In genomic region chr16:18587847-18588737, GRCm38 (mm10) we compare ENCODE assay signal across 9 mouse cellular contexts. TPM values are rescaled to one million over a fixed set of nuclear protein-coding genes. Genes with fewer than 3 reads are reported as not detected.
A peak's percentile ranks its signal among the peaks of the same experiment; 100 is the strongest.
DNase-seq lines count a peak whose midpoint lies in the region; ATAC-seq lines count a peak whose summit lies in the region.
"Had no signal": no experiment of that assay in that cellular context is flagged by ENCODE, and none has a peak within 500 bp of the region (broad histone marks: within the 10 kb centered on the region; RNA-seq: fewer than 3 reads in every experiment).

No protein-coding gene starts in this region.

- H3K36me3 ChIP-seq in liver, embryonic 11.5 days (ENCODE audit: control insufficient read depth, insufficient read depth, low read length), result no peaks in the 10 kb centered on the region
- no peaks in the 10 kb centered on the region for H3K36me3 ChIP-seq in embryonic facial prominence, embryonic 14.5 days (ENCODE audit: control insufficient read depth, insufficient read depth, low read length)
- no peaks in the 10 kb centered on the region for H3K36me3 ChIP-seq in intestine, embryonic 16.5 days (ENCODE audit: control insufficient read depth, insufficient read depth, low read length)
- H3K36me3 ChIP-seq in neural tube, embryonic 15.5 days, result no peaks in the 10 kb centered on the region

- WGBS in liver, embryonic 11.5 days, result 2% methylated on average over 56 of the region's 57 CpGs
- 3% methylated on average over 32 of the region's 57 CpGs for WGBS in embryonic facial prominence, embryonic 14.5 days
- 2% methylated on average over 52 of the region's 57 CpGs for WGBS in intestine, embryonic 16.5 days
- 2% methylated on average over 57 of the region's 57 CpGs for WGBS in neural tube, embryonic 15.5 days

- no peak overlapping the region for H3K9ac ChIP-seq in liver, embryonic 11.5 days (ENCODE audit: low read depth, low read length)
- peak overlapping the region; percentile 52 for H3K9ac ChIP-seq in embryonic facial prominence, embryonic 14.5 days (ENCODE audit: low read depth, low read length)
- no peak overlapping the region for H3K9ac ChIP-seq in intestine, embryonic 16.5 days (ENCODE audit: low read depth, low read length)
- no peak overlapping the region for H3K9ac ChIP-seq in neural tube, embryonic 15.5 days (replicated peaks)

- H3K9me3 ChIP-seq in liver, embryonic 11.5 days (ENCODE audit: control insufficient read depth, low read length), result no peaks in the 10 kb centered on the region
- no peaks in the 10 kb centered on the region for H3K9me3 ChIP-seq in embryonic facial prominence, embryonic 14.5 days (ENCODE audit: control insufficient read depth, low read length)
- no peaks in the 10 kb centered on the region for H3K9me3 ChIP-seq in intestine, embryonic 16.5 days (ENCODE audit: control insufficient read depth, low read length)
- no peaks in the 10 kb centered on the region for H3K9me3 ChIP-seq in neural tube, embryonic 15.5 days (replicated peaks)

- H3K4me2 ChIP-seq in liver, embryonic 11.5 days, result peak overlapping the region; percentile 39
- peak overlapping the region; percentile 87 for H3K4me2 ChIP-seq in embryonic facial prominence, embryonic 14.5 days (ENCODE audit: low read depth, low read length)
- peak overlapping the region; percentile 22 for H3K4me2 ChIP-seq in intestine, embryonic 16.5 days (ENCODE audit: low read depth, low read length)
- peak overlapping the region; percentile 42 for H3K4me2 ChIP-seq in neural tube, embryonic 15.5 days

- ATAC-seq in liver, embryonic 11.5 days (replicated peaks; ENCODE audit: low FRiP score), result 0 out of 2 replicates have a peak, but pooled peaks have one; percentile 53
- peak; percentile 64 for ATAC-seq in embryonic facial prominence, embryonic 14.5 days (ENCODE audit: low read depth)
- ATAC-seq in intestine, embryonic 16.5 days, result no peak
- no peak for ATAC-seq in neural tube, embryonic 15.5 days (ENCODE audit: low FRiP score)
- no peak for ATAC-seq in erythroid progenitor cell, adult 5-6 weeks (replicated peaks; ENCODE audit: low FRiP score, poor library complexity, severe bottlenecking)

- H3K4me1 ChIP-seq in liver, embryonic 11.5 days (replicated peaks; ENCODE audit: control insufficient read depth, insufficient read depth, low read length), result peaks cover 18% of the 10 kb centered on the region
- peaks cover 25% of the 10 kb centered on the region; the same call in 1 of the 2 replicates for H3K4me1 ChIP-seq in embryonic facial prominence, embryonic 14.5 days (ENCODE audit: control insufficient read depth, insufficient read depth, low read length)
- peaks cover 36% of the 10 kb centered on the region for H3K4me1 ChIP-seq in intestine, embryonic 16.5 days (ENCODE audit: control insufficient read depth, insufficient read depth, low read length)
- H3K4me1 ChIP-seq in neural tube, embryonic 15.5 days, result peaks cover 49% of the 10 kb centered on the region

- H3K27me3 ChIP-seq in liver, embryonic 11.5 days (replicated peaks; ENCODE audit: control insufficient read depth, insufficient read depth, low read length), result peaks cover 97% of the 10 kb centered on the region
- peaks cover 94% of the 10 kb centered on the region for H3K27me3 ChIP-seq in embryonic facial prominence, embryonic 14.5 days (replicated peaks; ENCODE audit: control insufficient read depth, insufficient read depth, low read length)
- H3K27me3 ChIP-seq in intestine, embryonic 16.5 days (replicated peaks; ENCODE audit: control insufficient read depth, insufficient read depth, low read length), result peaks cover 93% of the 10 kb centered on the region
- peaks cover 94% of the 10 kb centered on the region for H3K27me3 ChIP-seq in neural tube, embryonic 15.5 days (replicated peaks)

- H3K27ac ChIP-seq in liver, embryonic 11.5 days (ENCODE audit: low read depth, low read length), result no peak overlapping the region
- peak overlapping the region; percentile 76; the same call in 1 of the 2 replicates for H3K27ac ChIP-seq in embryonic facial prominence, embryonic 14.5 days (replicated peaks; ENCODE audit: low read depth, low read length)
- H3K27ac ChIP-seq in intestine, embryonic 16.5 days (ENCODE audit: low read length), result no peak overlapping the region
- no peak overlapping the region for H3K27ac ChIP-seq in neural tube, embryonic 15.5 days (replicated peaks)
- H3K27ac ChIP-seq: layer of hippocampus, adult 2 months had no signal

- peak; percentile 55 for DNase-seq in liver, embryonic 11.5 days (ENCODE audit: low spot score)
- DNase-seq in liver, result no peak
- no peak for DNase-seq in embryonic facial prominence, embryonic 14.5 days (ENCODE audit: low spot score)
- DNase-seq in gastrocnemius, postnatal 10 days, result no peak
- DNase-seq in layer of hippocampus, postnatal 25 days (ENCODE audit: extremely low spot score in 1 of 2, low spot score in 1 of 2), result no peak

- H3K4me3 ChIP-seq in liver, embryonic 11.5 days (ENCODE audit: low read depth, low read length), result peak overlapping the region; percentile 20; the same call in 1 of the 2 replicates
- peak overlapping the region; percentile 55 for H3K4me3 ChIP-seq in embryonic facial prominence, embryonic 14.5 days (ENCODE audit: low read depth, low read length)
- H3K4me3 ChIP-seq in intestine, embryonic 16.5 days (ENCODE audit: low read length), result peak overlapping the region; percentile 29
- H3K4me3 ChIP-seq in neural tube, embryonic 15.5 days (replicated peaks), result peak overlapping the region; percentile 24
- H3K4me3 ChIP-seq: layer of hippocampus, adult 2 months had no signal

RNA-seq across cellular contexts. Expression of gene Tbx1, which starts 2.4 kb away (rescaled TPM):
- 0.17 and 0.43 TPM in 2 replicates for polyA plus RNA-seq in liver, embryonic 11.5 days (2014; fragmentation: Nextera tagmentation; extraction: Ambion mirVana)
- polyA plus RNA-seq in embryonic facial prominence, embryonic 14.5 days (2014; fragmentation: Nextera tagmentation; extraction: Ambion mirVana), result 10.5 and 12.4 TPM in 2 replicates
- 0.09 and 0.55 TPM in 2 replicates for polyA plus RNA-seq in intestine, embryonic 16.5 days (2015; fragmentation: Nextera tagmentation; extraction: Ambion mirVana)
- polyA plus RNA-seq in neural tube, embryonic 15.5 days (2015; fragmentation: Nextera tagmentation; extraction: Ambion mirVana), result 1.2 and 1.9 TPM in 2 replicates
- total RNA-seq in erythroid progenitor cell, adult 5-6 weeks (2015; ENCODE audit: low replicate concordance), result not detected in 2 replicates
- not detected in 2 replicates for total RNA-seq in erythroid progenitor cell, adult 5-6 weeks (2017; ENCODE audit: low replicate concordance)
- total RNA-seq in gastrocnemius, postnatal 10 days (2021), result 1 to 10 TPM; 2.3 to 5.5 TPM
- total RNA-seq in layer of hippocampus, postnatal 25 days (2021), result under 1 TPM; 0.77 to 0.91 TPM

RNA-seq across cellular contexts. Expression of gene Gp1bb, which starts 34.1 kb away (rescaled TPM):
- polyA plus RNA-seq in liver, embryonic 11.5 days (2014; fragmentation: Nextera tagmentation; extraction: Ambion mirVana), result 42.4 and 46.3 TPM in 2 replicates
- 3.0 and 3.1 TPM in 2 replicates for polyA plus RNA-seq in embryonic facial prominence, embryonic 14.5 days (2014; fragmentation: Nextera tagmentation; extraction: Ambion mirVana)
- polyA plus RNA-seq in intestine, embryonic 16.5 days (2015; fragmentation: Nextera tagmentation; extraction: Ambion mirVana), result 1.6 TPM in 2 replicates
- 10.1 and 11.5 TPM in 2 replicates for polyA plus RNA-seq in neural tube, embryonic 15.5 days (2015; fragmentation: Nextera tagmentation; extraction: Ambion mirVana)
- total RNA-seq in erythroid progenitor cell, adult 5-6 weeks (2015; ENCODE audit: low replicate concordance), result 1.7 TPM in 1 of 2 replicates, not detected in the other
- 0.51 TPM in 1 of 2 replicates, not detected in the other for total RNA-seq in erythroid progenitor cell, adult 5-6 weeks (2017; ENCODE audit: low replicate concordance)
- not detected for total RNA-seq in gastrocnemius, postnatal 10 days (2021)
- 1 to 10 TPM; 1.2 TPM for total RNA-seq in layer of hippocampus, postnatal 25 days (2021)

RNA-seq across cellular contexts. Expression of gene Gm49601, which starts 38.1 kb away (rescaled TPM):
- not detected in 2 replicates for polyA plus RNA-seq in liver, embryonic 11.5 days (2014; fragmentation: Nextera tagmentation; extraction: Ambion mirVana)
- polyA plus RNA-seq in embryonic facial prominence, embryonic 14.5 days (2014; fragmentation: Nextera tagmentation; extraction: Ambion mirVana), result 2.4 and 2.6 TPM in 2 replicates
- 4.1 and 4.5 TPM in 2 replicates for polyA plus RNA-seq in intestine, embryonic 16.5 days (2015; fragmentation: Nextera tagmentation; extraction: Ambion mirVana)
- 14.0 and 21.3 TPM in 2 replicates for polyA plus RNA-seq in neural tube, embryonic 15.5 days (2015; fragmentation: Nextera tagmentation; extraction: Ambion mirVana)
- total RNA-seq in erythroid progenitor cell, adult 5-6 weeks (2015; ENCODE audit: low replicate concordance), result 6.1 TPM in 1 of 2 replicates, not detected in the other
- 4.2 TPM in 1 of 2 replicates, not detected in the other for total RNA-seq in erythroid progenitor cell, adult 5-6 weeks (2017; ENCODE audit: low replicate concordance)
- 1 to 10 TPM; 1.6 to 3.6 TPM for total RNA-seq in gastrocnemius, postnatal 10 days (2021)
- total RNA-seq in layer of hippocampus, postnatal 25 days (2021), result 100 to 1,000 TPM; 179 to 190 TPM

RNA-seq across cellular contexts. Expression of gene Sept5, which starts 41.7 kb away (rescaled TPM):
- 6.0 and 6.2 TPM in 2 replicates for polyA plus RNA-seq in liver, embryonic 11.5 days (2014; fragmentation: Nextera tagmentation; extraction: Ambion mirVana)
- polyA plus RNA-seq in embryonic facial prominence, embryonic 14.5 days (2014; fragmentation: Nextera tagmentation; extraction: Ambion mirVana), result 34.1 and 43.5 TPM in 2 replicates
- 52.2 and 52.5 TPM in 2 replicates for polyA plus RNA-seq in intestine, embryonic 16.5 days (2015; fragmentation: Nextera tagmentation; extraction: Ambion mirVana)
- polyA plus RNA-seq in neural tube, embryonic 15.5 days (2015; fragmentation: Nextera tagmentation; extraction: Ambion mirVana), result 185 and 216 TPM in 2 replicates
- total RNA-seq in erythroid progenitor cell, adult 5-6 weeks (2015; ENCODE audit: low replicate concordance), result 2.1 and 7.6 TPM in 2 replicates
- total RNA-seq in erythroid progenitor cell, adult 5-6 weeks (2017; ENCODE audit: low replicate concordance), result 11.2 TPM in 1 of 2 replicates, not detected in the other
- 10 to 100 TPM in 1 of 2 experiments, 1 to 10 TPM in 1; 7.9 to 15.7 TPM for total RNA-seq in gastrocnemius, postnatal 10 days (2021)
- total RNA-seq in layer of hippocampus, postnatal 25 days (2021), result 100 to 1,000 TPM; 600 to 645 TPM

Comparison
In these comparisons a context has a peak if more than half of its experiments do, and no peak if none do; other contexts are left out.
1. ATAC-seq: peak in liver, embryonic 11.5 days (single experiment) and embryonic facial prominence, embryonic 14.5 days (single experiment); none in intestine, embryonic 16.5 days (single experiment), neural tube, embryonic 15.5 days (single experiment) and erythroid progenitor cell, adult 5-6 weeks (single experiment).
2. H3K4me2 ChIP-seq: peak in every context shown above with its lines; median percentile 87 in embryonic facial prominence, embryonic 14.5 days; 42 in neural tube, embryonic 15.5 days; 39 in liver, embryonic 11.5 days; 22 in intestine, embryonic 16.5 days.
3. Peak in every context shown above with its lines, with median percentiles within 50 percentile points of each other: H3K4me3 ChIP-seq.